Mouse (Mus musculus) ES-E14 (cell line): Measurements from ENCODE around the gene Ncs1. TPM values are rescaled to one million over a fixed set of nuclear protein-coding genes. Genes with fewer than 3 reads are reported as not detected.

Experiments
- DNase-seq: peaks from one replicate; pipeline ENCODE4 v3.0.0-alpha.2; 2013; ENCODE audit warnings: low read depth, low spot score
- H3K27ac ChIP-seq: 2 replicates; pipeline ENCODE4 v1.5.1; 2012; ENCODE audit warnings: low read depth, mild to moderate bottlenecking, low read length, moderate library complexity, mixed read lengths; ENCODE audit not compliant: poor library complexity, insufficient read depth, severe bottlenecking
- H3K36me3 ChIP-seq: 2 replicates; pipeline ENCODE4 v1.6.1; 2012; ENCODE audit warnings: mild to moderate bottlenecking, low read length, moderate library complexity, mixed read lengths; ENCODE audit not compliant: control insufficient read depth, poor library complexity, insufficient read depth, severe bottlenecking
- H3K4me1 ChIP-seq, 2 experiments: fragments of 150-350 bp in 1 of 2; sonication (generic) in 1 of 2; 2 replicates each; pipeline ENCODE4 v1.6.1; 2012; ENCODE audit warnings: low read length in 2 of 2, mild to moderate bottlenecking in 1 of 2, mixed read lengths in 1 of 2; ENCODE audit not compliant: control insufficient read depth in 2 of 2, insufficient read depth in 2 of 2, poor library complexity in 1 of 2
- H3K4me3 ChIP-seq, 2 experiments: fragments of 150-350 bp in 1 of 2; sonication (generic) in 1 of 2; 2 replicates each; pipeline ENCODE4 v1.5.1; 2012; ENCODE audit warnings: low read length in 2 of 2, low read depth in 1 of 2, mild to moderate bottlenecking in 1 of 2, mixed read lengths in 1 of 2; ENCODE audit not compliant: insufficient read depth in 1 of 2, poor library complexity in 1 of 2, severe bottlenecking in 1 of 2
- H3K9ac ChIP-seq: 2 replicates; pipeline ENCODE4 v1.6.1; 2012; ENCODE audit warnings: low read depth, mild to moderate bottlenecking, low read length, mixed read lengths; ENCODE audit not compliant: poor library complexity, insufficient read depth, severe bottlenecking
- H3K9me3 ChIP-seq: fragments of 150-350 bp; sonication (generic); 2 replicates; pipeline ENCODE4 v1.6.1; 2012; ENCODE audit warnings: low read depth, mild to moderate bottlenecking, low read length; ENCODE audit not compliant: control insufficient read depth, insufficient read depth
- CHD2 ChIP-seq: IDR thresholded peaks from 2 replicates; pipeline ENCODE4 v1.6.1; 2014; ENCODE audit warnings: mild to moderate bottlenecking, low read depth, low read length, inconsistent platforms
- HCFC1 ChIP-seq: IDR thresholded peaks from 2 replicates; pipeline ENCODE4 v1.6.1; 2012; ENCODE audit warnings: low read length, inconsistent platforms, borderline replicate concordance; ENCODE audit not compliant: insufficient read depth
- MAFK ChIP-seq: IDR thresholded peaks from 2 replicates; pipeline ENCODE4 v1.6.1; 2014; ENCODE audit warnings: mild to moderate bottlenecking, low read depth, low read length, inconsistent platforms; ENCODE audit not compliant: insufficient read depth
- ZC3H11A ChIP-seq: IDR thresholded peaks from 2 replicates; pipeline ENCODE4 v1.6.1; 2012; ENCODE audit warnings: low read depth, mild to moderate bottlenecking, inconsistent platforms, low read length, borderline replicate concordance
- ZNF384 ChIP-seq: IDR thresholded peaks from 2 replicates; pipeline ENCODE4 v1.6.1; 2012; ENCODE audit warnings: low read depth, low read length, inconsistent platforms
- in situ Hi-C, 2 experiments: fragments of 600-800 bp; cut with MboI; formaldehyde crosslinking; loops; one replicate each; pipeline ENCODE4 v1.15.1; 2025; ENCODE audit warnings: low sequenced_read_pairs in 2 of 2, inconsistent platforms in 1 of 2; ENCODE audit not compliant: unreplicated experiment in 2 of 2
- total RNA-seq: library from RNA; depleted of rRNA; stranded (reverse); fragments of 300-350 nt; gene quantifications from 2 replicates; pipeline ENCODE4 v1.2.3, GENCODE M21; 2012

The Ncs1 gene
- total RNA-seq, 1 experiment = 8.9 TPM

DNA sequence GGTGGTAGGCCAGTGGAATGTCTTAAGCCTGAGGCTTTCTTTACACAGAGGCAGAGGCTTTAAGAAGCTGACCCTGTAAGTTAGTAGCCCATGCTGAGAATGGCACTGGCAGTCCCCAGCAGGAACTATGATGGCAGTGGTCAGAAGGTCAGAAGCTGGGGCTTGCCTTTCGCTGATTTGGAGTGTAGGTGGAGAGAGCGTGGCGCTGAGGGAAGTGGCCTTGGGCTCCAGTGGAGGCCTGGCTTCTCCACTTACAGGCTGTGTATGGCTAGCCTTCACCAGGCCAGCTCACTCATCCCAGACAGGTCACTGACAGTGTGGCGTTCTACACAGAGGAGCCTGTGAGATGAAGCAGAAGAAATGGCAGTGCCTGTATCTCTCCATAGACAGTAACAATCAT lies 42.7 kb upstream of the Ncs1 start:
- no peak for DNase-seq
- in situ Hi-C loops = no loop called here
- Histone ChIP-seq H3K27ac (no peak overlapping the region), H3K4me3 (no peak overlapping the region), H3K9me3 (no peaks in the 10 kb centered on the region), H3K4me1 (peaks cover 0 to 2% of the 10 kb centered on the region in 2 experiments; a peak in 1 of 4 replicates), H3K36me3 (peaks cover 29% of the 10 kb centered on the region), H3K9ac (no peak overlapping the region)
- TF ChIP-seq MAFK (no peak), ZC3H11A (no peak), HCFC1 (no peak), ZNF384 (no peak), CHD2 (no peak)

DNA sequence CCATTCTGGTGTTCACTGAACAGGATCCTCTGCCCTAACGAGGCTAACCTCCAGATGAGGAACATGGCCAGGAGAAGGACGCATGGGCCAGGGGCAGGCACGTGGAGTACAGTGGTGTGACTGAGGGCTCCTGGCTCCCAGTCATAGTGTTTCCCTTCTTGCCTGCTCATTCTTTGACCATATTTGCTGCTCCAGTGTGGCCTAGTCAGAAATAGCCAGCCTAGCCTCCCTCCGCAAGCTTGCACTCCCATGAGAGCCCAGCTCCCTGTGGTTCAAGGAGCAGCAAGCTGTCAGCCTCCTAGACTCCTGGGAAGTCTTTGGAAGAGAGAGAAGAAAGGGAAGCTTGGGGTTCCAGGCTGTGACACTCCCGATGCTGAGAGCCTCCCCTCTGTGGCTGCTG lies 40.9 kb upstream of the Ncs1 start:
- Histone ChIP-seq H3K9me3 (no peaks in the 10 kb centered on the region), H3K27ac (no peak overlapping the region), H3K9ac (no peak overlapping the region), H3K36me3 (peaks cover 33% of the 10 kb centered on the region), H3K4me1 (peaks cover 0 to 2% of the 10 kb centered on the region in 2 experiments; a peak in 1 of 4 replicates), H3K4me3 (no peak overlapping the region)
- no peak for TF ChIP-seq ZNF384
- no peak for TF ChIP-seq ZC3H11A
- no peak for TF ChIP-seq MAFK
- no peak for TF ChIP-seq HCFC1
- no peak for TF ChIP-seq CHD2
- no peak for DNase-seq
- in situ Hi-C loops = no loop called here

DNA sequence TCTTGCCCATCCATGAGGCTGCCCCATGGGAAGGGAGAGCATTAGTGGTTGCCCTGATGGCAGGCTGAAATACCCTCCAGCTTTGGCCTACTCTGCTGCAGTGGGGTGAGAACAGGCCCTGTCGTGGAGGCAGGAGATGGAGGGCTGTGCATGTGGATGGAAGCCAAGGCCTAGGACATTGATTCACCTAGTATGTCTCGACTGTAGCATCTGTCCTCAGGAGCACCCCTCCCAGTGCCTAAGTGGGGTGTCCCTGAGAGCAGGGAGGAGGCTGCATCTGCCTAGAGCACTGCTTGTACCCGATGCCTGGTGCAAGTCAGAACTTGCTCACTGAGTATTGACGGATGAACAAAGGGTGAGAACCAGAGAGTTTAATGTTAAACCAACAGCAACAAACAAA lies 39.4 kb upstream of the Ncs1 start:
- H3K36me3 ChIP-seq = peaks cover 34% of the 10 kb centered on the region
- no peak for TF ChIP-seq ZNF384
- TF ChIP-seq CHD2 = no peak
- TF ChIP-seq ZC3H11A = no peak
- no peak for TF ChIP-seq HCFC1
- TF ChIP-seq MAFK = no peak
- H3K4me3 ChIP-seq = no peak overlapping the region
- no peak overlapping the region for H3K9ac ChIP-seq
- no peaks in the 10 kb centered on the region for H3K9me3 ChIP-seq
- DNase-seq = no peak
- peaks cover 0 to 2% of the 10 kb centered on the region in 2 experiments; a peak in 1 of 4 replicates for H3K4me1 ChIP-seq
- no peak overlapping the region for H3K27ac ChIP-seq
- in situ Hi-C loops = no loop called here

DNA sequence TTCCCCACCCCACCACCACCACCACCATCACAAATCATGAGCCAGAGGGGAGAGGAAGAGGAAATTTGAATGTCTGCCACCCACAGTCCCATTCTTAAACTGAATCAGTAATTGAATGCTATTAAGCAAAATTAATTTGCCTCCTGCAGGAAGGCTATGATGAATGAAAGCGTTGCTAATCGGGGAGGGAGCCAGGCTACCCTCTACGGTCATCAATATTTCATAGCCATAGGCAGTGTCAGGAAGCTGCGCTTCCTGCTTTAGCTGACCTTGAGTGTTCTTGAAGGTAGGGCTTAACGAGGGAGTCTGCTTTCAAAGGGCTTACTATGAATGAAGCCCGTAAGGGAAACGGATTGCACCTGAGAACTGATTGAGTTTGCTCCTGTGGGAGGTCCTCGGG lies 38.7 kb upstream of the Ncs1 start:
- H3K9ac ChIP-seq = no peak overlapping the region
- in situ Hi-C loops = no loop called here
- H3K27ac ChIP-seq = no peak overlapping the region
- peaks cover 0 to 2% of the 10 kb centered on the region in 2 experiments; a peak in 1 of 4 replicates for H3K4me1 ChIP-seq
- H3K36me3 ChIP-seq = peaks cover 34% of the 10 kb centered on the region
- H3K4me3 ChIP-seq = no peak overlapping the region
- DNase-seq = no peak
- H3K9me3 ChIP-seq = no peaks in the 10 kb centered on the region
- no peak for TF ChIP-seq ZNF384
- TF ChIP-seq CHD2 = no peak
- TF ChIP-seq ZC3H11A = no peak
- no peak for TF ChIP-seq HCFC1
- no peak for TF ChIP-seq MAFK
